Mouse (Mus musculus): ENCODE measurements around the gene Cldn7. TPM values are rescaled to one million over a fixed set of nuclear protein-coding genes. Genes with fewer than 3 reads are reported as not detected.

The Cldn7 gene
- polyA plus RNA-seq, 1 experiment from 2014 or later: not detected

DNA sequence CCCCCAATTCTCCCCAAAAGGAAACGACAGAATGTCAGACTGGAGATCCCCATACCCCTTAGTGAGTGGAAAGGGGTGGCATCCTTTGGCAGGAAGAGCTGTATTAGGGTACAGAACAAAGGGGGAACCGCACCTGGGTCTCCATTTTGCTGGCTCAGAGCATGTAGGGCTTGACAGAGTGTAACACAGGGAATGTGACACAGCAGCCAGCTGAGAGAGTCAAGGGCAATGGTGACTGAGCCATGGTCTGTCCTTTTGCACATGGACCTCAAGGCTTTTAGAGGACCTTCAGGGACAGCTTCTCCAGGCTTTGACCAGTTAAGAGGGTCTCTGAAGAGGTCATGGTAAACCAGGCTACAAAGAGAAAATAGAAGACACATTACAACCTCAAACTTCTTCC is 10.3 kb downstream of the Cldn7 start:
- H3K4me2 ChIP-seq (ENCODE audit: low read length): no peak overlapping the region
- no peak overlapping the region for H3K9ac ChIP-seq (ENCODE audit: low read length)
- 95% methylated on average over 2 of the region's 2 CpGs for WGBS
- peaks cover 71% of the 10 kb centered on the region for H3K36me3 ChIP-seq (ENCODE audit: control insufficient read depth, insufficient read depth, low read length)
- peaks cover 5% of the 10 kb centered on the region for H3K4me1 ChIP-seq (ENCODE audit: control insufficient read depth, insufficient read depth, low read length)
- DNase-seq (ENCODE audit: low spot score) (no peak), ATAC-seq (no peak)
- H3K27ac ChIP-seq (ENCODE audit: low read depth, low read length): no peak overlapping the region
- no peak overlapping the region for H3K4me3 ChIP-seq (ENCODE audit: low read depth, low read length)
- no peaks in the 10 kb centered on the region for H3K9me3 ChIP-seq (replicated peaks; ENCODE audit: control insufficient read depth, low read length)
- no peaks in the 10 kb centered on the region for H3K27me3 ChIP-seq (replicated peaks; ENCODE audit: control insufficient read depth, insufficient read depth, low read length)

- ATAC-seq (no peak), DNase-seq (ENCODE audit: low spot score) (no peak)
- H3K4me2 ChIP-seq (ENCODE audit: low read length): no peak overlapping the region
- peaks cover 64% of the 10 kb centered on the region for H3K36me3 ChIP-seq (ENCODE audit: control insufficient read depth, insufficient read depth, low read length)
- 91% methylated on average over 4 of the region's 4 CpGs for WGBS
- H3K4me3 ChIP-seq (ENCODE audit: low read depth, low read length): no peak overlapping the region
- H3K9ac ChIP-seq (ENCODE audit: low read length): no peak overlapping the region
- H3K4me1 ChIP-seq (ENCODE audit: control insufficient read depth, insufficient read depth, low read length): peaks cover 5% of the 10 kb centered on the region
- no peaks in the 10 kb centered on the region for H3K9me3 ChIP-seq (replicated peaks; ENCODE audit: control insufficient read depth, low read length)
- H3K27me3 ChIP-seq (replicated peaks; ENCODE audit: control insufficient read depth, insufficient read depth, low read length): no peaks in the 10 kb centered on the region
- H3K27ac ChIP-seq (ENCODE audit: low read depth, low read length): no peak overlapping the region
Observed at GRCm38 (mm10) chr11:69976271-69976670, 11.7 kb downstream of the Cldn7 start.

DNA sequence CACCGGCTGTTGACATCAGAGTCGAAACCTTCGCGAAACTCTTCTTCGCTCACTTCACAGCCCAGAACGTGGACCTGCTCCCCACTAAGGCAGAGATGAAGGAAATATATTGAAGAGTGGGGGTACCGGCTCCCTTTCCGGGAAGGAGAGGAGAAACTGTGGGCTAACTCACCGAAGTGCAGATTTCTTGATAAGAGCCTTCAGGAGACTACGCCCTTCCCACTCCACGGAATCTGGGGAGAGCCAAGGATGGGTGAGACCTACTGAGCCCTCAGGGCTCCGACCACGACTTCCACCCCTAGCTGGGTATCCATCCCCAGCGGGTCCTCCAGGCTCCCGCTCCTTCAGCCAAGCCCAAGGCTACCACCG is 15.2 kb downstream of the Cldn7 start:
- Histone ChIP-seq H3K4me3 (ENCODE audit: low read depth, low read length) (peak overlapping the region; percentile 100), H3K9me3 (replicated peaks; ENCODE audit: control insufficient read depth, low read length) (no peaks in the 10 kb centered on the region), H3K4me2 (ENCODE audit: low read length) (peak overlapping the region; percentile 92), H3K36me3 (ENCODE audit: control insufficient read depth, insufficient read depth, low read length) (peaks cover 38% of the 10 kb centered on the region), H3K27me3 (replicated peaks; ENCODE audit: control insufficient read depth, insufficient read depth, low read length) (no peaks in the 10 kb centered on the region), H3K27ac (ENCODE audit: low read depth, low read length) (peak overlapping the region; percentile 98), H3K9ac (ENCODE audit: low read length) (peak overlapping the region; percentile 99), H3K4me1 (ENCODE audit: control insufficient read depth, insufficient read depth, low read length) (peaks cover 23% of the 10 kb centered on the region)
- ATAC-seq (no peak), DNase-seq (ENCODE audit: low spot score) (no peak)
- 3% methylated on average over 16 of the region's 16 CpGs for WGBS

GRCm38 (mm10) chr11:69980196-69981140 is 15.9 kb downstream of the Cldn7 start:
- Histone ChIP-seq H3K27ac (ENCODE audit: low read depth, low read length) (peak overlapping the region; percentile 98), H3K9ac (ENCODE audit: low read length) (peak overlapping the region; percentile 99), H3K4me1 (ENCODE audit: control insufficient read depth, insufficient read depth, low read length) (peaks cover 23% of the 10 kb centered on the region), H3K36me3 (ENCODE audit: control insufficient read depth, insufficient read depth, low read length) (peaks cover 38% of the 10 kb centered on the region), H3K4me3 (ENCODE audit: low read depth, low read length) (peak overlapping the region; percentile 100), H3K4me2 (ENCODE audit: low read length) (peak overlapping the region; percentile 92), H3K27me3 (replicated peaks; ENCODE audit: control insufficient read depth, insufficient read depth, low read length) (no peaks in the 10 kb centered on the region), H3K9me3 (replicated peaks; ENCODE audit: control insufficient read depth, low read length) (no peaks in the 10 kb centered on the region)
- under 1% methylated on average over 38 of the region's 60 CpGs for WGBS
- ATAC-seq (peak; percentile 92), DNase-seq (ENCODE audit: low spot score) (peak; percentile 99)

- DNase-seq (ENCODE audit: low spot score) (no peak), ATAC-seq (peak; percentile 48)
- Histone ChIP-seq H3K4me3 (ENCODE audit: low read depth, low read length) (peak within 1 kb of the TSS; percentile 100), H3K9ac (ENCODE audit: low read length) (peak within 1 kb of the TSS; percentile 99), H3K27me3 (replicated peaks; ENCODE audit: control insufficient read depth, insufficient read depth, low read length) (no peaks in the 10 kb centered on the region), H3K36me3 (ENCODE audit: control insufficient read depth, insufficient read depth, low read length) (peaks cover 39% of the 10 kb centered on the region), H3K4me1 (ENCODE audit: control insufficient read depth, insufficient read depth, low read length) (peaks cover 23% of the 10 kb centered on the region), H3K9me3 (replicated peaks; ENCODE audit: control insufficient read depth, low read length) (no peaks in the 10 kb centered on the region), H3K4me2 (ENCODE audit: low read length) (peak within 1 kb of the TSS; percentile 92), H3K27ac (ENCODE audit: low read depth, low read length) (peak within 1 kb of the TSS; percentile 98)
- under 1% methylated on average over 37 of the region's 43 CpGs for WGBS
Observed at GRCm38 (mm10) chr11:69981141-69981762, 16.7 kb downstream of the Cldn7 start, which contains the start of gene Ctdnep1. TSS of gene Ctdnep1 (plus strand) at chr11:69981156.

- Histone ChIP-seq H3K4me2 (ENCODE audit: low read length) (peak within 1 kb of the TSS; percentile 88), H3K9me3 (replicated peaks; ENCODE audit: control insufficient read depth, low read length) (no peaks in the 10 kb centered on the region), H3K9ac (ENCODE audit: low read length) (peak within 1 kb of the TSS; percentile 99), H3K27ac (ENCODE audit: low read depth, low read length) (peak within 1 kb of the TSS; percentile 98), H3K4me3 (ENCODE audit: low read depth, low read length) (peak within 1 kb of the TSS; percentile 100), H3K27me3 (replicated peaks; ENCODE audit: control insufficient read depth, insufficient read depth, low read length) (no peaks in the 10 kb centered on the region), H3K4me1 (ENCODE audit: control insufficient read depth, insufficient read depth, low read length) (peaks cover 23% of the 10 kb centered on the region), H3K36me3 (ENCODE audit: control insufficient read depth, insufficient read depth, low read length) (peaks cover 39% of the 10 kb centered on the region)
- no peak for ATAC-seq
- WGBS: 60% methylated on average over 8 of the region's 8 CpGs
- DNase-seq (ENCODE audit: low spot score): no peak
Observed at GRCm38 (mm10) chr11:69982225-69982624, 17.6 kb downstream of the Cldn7 start, which contains the start of gene Elp5. TSS of gene Elp5 (minus strand) at chr11:69982517.

- no peaks in the 10 kb centered on the region for H3K9me3 ChIP-seq (replicated peaks; ENCODE audit: control insufficient read depth, low read length)
- DNase-seq (ENCODE audit: low spot score) (no peak), ATAC-seq (no peak)
- no peak overlapping the region for H3K27ac ChIP-seq (ENCODE audit: low read depth, low read length)
- peaks cover 41% of the 10 kb centered on the region for H3K36me3 ChIP-seq (ENCODE audit: control insufficient read depth, insufficient read depth, low read length)
- 0 out of 2 replicates have a peak overlapping the region, but pooled peaks have one; percentile 2 for H3K4me3 ChIP-seq (ENCODE audit: low read depth, low read length)
- peaks cover 23% of the 10 kb centered on the region for H3K4me1 ChIP-seq (ENCODE audit: control insufficient read depth, insufficient read depth, low read length)
- H3K27me3 ChIP-seq (replicated peaks; ENCODE audit: control insufficient read depth, insufficient read depth, low read length): no peaks in the 10 kb centered on the region
- 21% methylated on average over 5 of the region's 5 CpGs for WGBS
- peak overlapping the region; percentile 88 for H3K4me2 ChIP-seq (ENCODE audit: low read length)
- peak overlapping the region; percentile 99 for H3K9ac ChIP-seq (ENCODE audit: low read length)
Observed at GRCm38 (mm10) chr11:69982877-69983276, 18.3 kb downstream of the Cldn7 start.

GRCm38 (mm10) chr11:69983377-69983776 is 18.8 kb downstream of the Cldn7 start:
- peak overlapping the region; percentile 88 for H3K4me2 ChIP-seq (ENCODE audit: low read length)
- H3K27ac ChIP-seq (ENCODE audit: low read depth, low read length): no peak overlapping the region
- H3K27me3 ChIP-seq (replicated peaks; ENCODE audit: control insufficient read depth, insufficient read depth, low read length): no peaks in the 10 kb centered on the region
- peaks cover 23% of the 10 kb centered on the region for H3K4me1 ChIP-seq (ENCODE audit: control insufficient read depth, insufficient read depth, low read length)
- peaks cover 46% of the 10 kb centered on the region for H3K36me3 ChIP-seq (ENCODE audit: control insufficient read depth, insufficient read depth, low read length)
- H3K9ac ChIP-seq (ENCODE audit: low read length): 0 out of 2 replicates have a peak overlapping the region, but pooled peaks have one; percentile 99
- 0 out of 2 replicates have a peak overlapping the region, but pooled peaks have one; percentile 2 for H3K4me3 ChIP-seq (ENCODE audit: low read depth, low read length)
- ATAC-seq: no peak
- WGBS: 86% methylated on average over 4 of the region's 4 CpGs
- DNase-seq (ENCODE audit: low spot score): no peak
- no peaks in the 10 kb centered on the region for H3K9me3 ChIP-seq (replicated peaks; ENCODE audit: control insufficient read depth, low read length)

Data from forebrain, embryonic 14.5 days (tissue).